Mouse (Mus musculus) E14TG2a.4 (cell line): Measurements from ENCODE around the gene Gm49388.

Experiments
- CTCF ChIP-seq: conservative IDR thresholded peaks from 2 replicates; pipeline ENCODE4 v1.5.1; 2014; ENCODE audit warnings: low read length
- NANOG ChIP-seq: IDR thresholded peaks from 2 replicates; pipeline ENCODE4 v1.6.1; 2014; ENCODE audit warnings: borderline replicate concordance, low read length, mixed read lengths
- POU5F1 ChIP-seq: IDR thresholded peaks from 2 replicates; pipeline ENCODE4 v1.6.1; 2014; ENCODE audit warnings: low read length, borderline replicate concordance

- TF ChIP-seq CTCF (peak; percentile 92), POU5F1 (no peak), NANOG (no peak)
Measured at GRCm38 (mm10) chr7:127800435-127801009, 15.1 kb downstream of the Gm49388 start, which contains the start of gene Hsd3b7.
